Mouse (Mus musculus): ENCODE measurements around the gene Asgr1.

DNA sequence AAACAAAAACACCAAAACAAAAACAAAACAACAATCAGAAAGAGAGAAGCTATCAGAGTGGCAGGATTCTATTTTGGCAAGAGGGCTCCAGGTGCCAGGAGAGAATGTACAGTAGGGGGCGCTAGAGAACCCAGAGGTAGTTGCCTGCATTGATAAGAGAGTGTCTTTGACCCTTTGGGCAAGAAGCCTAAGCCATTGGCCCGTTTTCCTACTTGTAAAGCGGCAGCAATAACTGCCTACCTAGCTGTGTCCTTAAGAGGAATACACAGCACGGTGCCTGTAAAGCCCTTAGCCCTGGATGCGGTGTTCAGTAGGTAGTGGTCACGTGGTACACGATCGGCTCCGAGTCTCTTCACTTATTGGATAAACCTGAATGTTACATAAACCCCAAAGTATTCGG is 4.1 kb upstream of the Asgr1 start:
- TF ChIP-seq MYOG (IDR thresholded peaks at IDR 0.05; ENCODE audit: control insufficient read depth in 1 of 3, insufficient read depth in 1 of 3, insufficient read length in 2 of 3, low read depth in 2 of 3) (no peak), E2F4 (IDR thresholded peaks at IDR 0.05; ENCODE audit: insufficient read depth) (no peak), POLR2A (IDR thresholded peaks at IDR 0.05; ENCODE audit: insufficient read length, low read depth) (no peak), POLR2AphosphoS2 (IDR thresholded peaks at IDR 0.05; ENCODE audit: insufficient read length, low read depth) (no peak), MAX (IDR thresholded peaks at IDR 0.05; ENCODE audit: low read depth) (no peak)
